In genomic region chr6:115853091-115853813, GRCm38 (mm10) we compare ENCODE assay signal across 8 mouse cellular contexts. TPM values are rescaled to one million over a fixed set of nuclear protein-coding genes. Genes with fewer than 3 reads are reported as not detected.
A peak's percentile ranks its signal among the peaks of the same experiment; 100 is the strongest.
DNase-seq lines count a peak whose midpoint lies in the region; ATAC-seq lines count a peak whose summit lies in the region.

Gene Mbd4, minus strand, starts transcription at chr6:115853371.
Gene Ift122, plus strand, starts transcription at chr6:115853470.

- under 1% methylated on average over 51 of the region's 51 CpGs for WGBS in hindbrain, embryonic 16.5 days
- WGBS in macrophage (ENCODE audit: missing documents): under 1% methylated on average over 51 of the region's 51 CpGs

- peak; percentile 100 for DNase-seq in WW6 (ENCODE audit: low read depth, low spot score)
- DNase-seq in cerebellum, postnatal 4 days (ENCODE audit: low spot score in 2 of 2): peak; percentile 85 to 96
- DNase-seq in gastrocnemius, adult 18-20 months (ENCODE audit: low spot score): peak; percentile 98
- DNase-seq in left cerebral cortex, adult 18-20 months (ENCODE audit: low spot score in 2 of 2): peak; percentile 97 to 99
- peak; percentile 100 for DNase-seq in right cerebral cortex, adult 18-20 months
- peak; percentile 93 for DNase-seq in urinary bladder, postnatal 10 days (ENCODE audit: low spot score)

- H3K9me3 ChIP-seq in hindbrain, embryonic 16.5 days (ENCODE audit: control insufficient read depth, low read length): no peaks in the 10 kb centered on the region

- peak within 1 kb of the TSS; percentile 87 for H3K4me2 ChIP-seq in hindbrain, embryonic 16.5 days (ENCODE audit: low read length)

- H3K36me3 ChIP-seq in hindbrain, embryonic 16.5 days (ENCODE audit: control insufficient read depth, insufficient read depth, low read length): peaks cover under 1% of the 10 kb centered on the region; the same call in 1 of the 2 replicates
- H3K36me3 ChIP-seq in macrophage (ENCODE audit: inconsistent target): peaks cover 7% of the 10 kb centered on the region; the same call in 1 of the 2 replicates

- H3K4me3 ChIP-seq in hindbrain, embryonic 16.5 days (ENCODE audit: low read length): peak within 1 kb of the TSS; percentile 59
- H3K4me3 ChIP-seq in macrophage (ENCODE audit: inconsistent target): peak within 1 kb of the TSS; percentile 83

- peak; percentile 99 for ATAC-seq in hindbrain, embryonic 16.5 days

- H3K27ac ChIP-seq in hindbrain, embryonic 16.5 days (ENCODE audit: low read depth, low read length): peak within 1 kb of the TSS; percentile 77
- H3K27ac ChIP-seq in macrophage: peak within 1 kb of the TSS; percentile 55

- H3K4me1 ChIP-seq in hindbrain, embryonic 16.5 days (ENCODE audit: control insufficient read depth, insufficient read depth, low read depth, low read length): peaks cover 9% of the 10 kb centered on the region

- H3K79me2 ChIP-seq in macrophage (ENCODE audit: inconsistent target): peaks cover 22% of the 10 kb centered on the region

- peak within 1 kb of the TSS; percentile 67 for H3K9ac ChIP-seq in hindbrain, embryonic 16.5 days (ENCODE audit: low read depth, low read length)

- no peaks in the 10 kb centered on the region for H3K27me3 ChIP-seq in hindbrain, embryonic 16.5 days (replicated peaks; ENCODE audit: control insufficient read depth, insufficient read depth, low read length)

RNA-seq across cellular contexts. Expression of gene Mbd4, which starts in this region (rescaled TPM):
- total RNA-seq in gastrocnemius, adult 18-20 months (2021): under 1 TPM; 0.83 to 0.94 TPM
- polyA plus RNA-seq in hindbrain, embryonic 16.5 days (2015; fragmentation: Nextera tagmentation; extraction: Ambion mirVana): 11.1 and 11.4 TPM in 2 replicates
- 1 to 10 TPM; 9.5 to 9.9 TPM for total RNA-seq in left cerebral cortex, adult 18-20 months (2021)
- total RNA-seq in macrophage (2018; cell fraction: chromatin; rRNA removed): 10 to 100 TPM in 16 of 26 experiments, 1 to 10 TPM in 10; 1.9 to 39.9 (median 14.4) TPM
- 1 to 10 TPM; 1.4 to 7.7 (median 4.6) TPM for total RNA-seq in macrophage (2018; cell fraction: cytosol; rRNA removed)
- 10 to 100 TPM in 13 of 26 experiments, 1 to 10 TPM in 13; 1.5 to 33.5 (median 10.7) TPM for total RNA-seq in macrophage (2018; cell fraction: nucleus; rRNA removed)
- polyA plus RNA-seq in macrophage (2018): 4.7 to 9.4 TPM (median 5.9 TPM) in 3 replicates

RNA-seq across cellular contexts. Expression of gene Ift122, which starts in this region (rescaled TPM):
- 1 to 10 TPM; 3.9 to 4.2 TPM for total RNA-seq in gastrocnemius, adult 18-20 months (2021)
- 31.4 and 33.0 TPM in 2 replicates for polyA plus RNA-seq in hindbrain, embryonic 16.5 days (2015; fragmentation: Nextera tagmentation; extraction: Ambion mirVana)
- total RNA-seq in left cerebral cortex, adult 18-20 months (2021): 10 to 100 TPM; 28.7 to 30.3 TPM
- 10 to 100 TPM in 25 of 26 experiments, 1 to 10 TPM in 1; 7.8 to 51.2 (median 33.7) TPM for total RNA-seq in macrophage (2018; cell fraction: chromatin; rRNA removed)
- total RNA-seq in macrophage (2018; cell fraction: cytosol; rRNA removed): 1 to 10 TPM; 4.5 to 8.2 (median 6.4) TPM
- total RNA-seq in macrophage (2018; cell fraction: nucleus; rRNA removed): 10 to 100 TPM in 20 of 26 experiments, 1 to 10 TPM in 6; 5.9 to 35.6 (median 13.3) TPM
- polyA plus RNA-seq in macrophage (2018): 3.6 to 9.3 TPM (median 6.3 TPM) in 3 replicates

Comparison
In these comparisons a context has a peak if more than half of its experiments do, and no peak if none do; other contexts are left out.
1. Peak in every context shown above with its lines: DNase-seq, ATAC-seq, H3K4me3 ChIP-seq and H3K27ac ChIP-seq.
2. RNA of gene Mbd4 (total RNA-seq): 9.5 to 9.9 TPM in left cerebral cortex, adult 18-20 months; 0.83 to 0.94 TPM in gastrocnemius, adult 18-20 months; every median in the first group is over 4 times any median in the second.
3. RNA of gene Ift122 (total RNA-seq): 28.7 to 30.3 TPM in left cerebral cortex, adult 18-20 months; 3.9 to 4.2 TPM in gastrocnemius, adult 18-20 months; every median in the first group is over 4 times any median in the second.